Mouse (Mus musculus) layer of hippocampus, postnatal 36 days (tissue): ENCODE results near the gene Ttll11. TPM values are rescaled to one million over a fixed set of nuclear protein-coding genes. Genes with fewer than 3 reads are reported as not detected.

Experiments used
- DNase-seq, 2 experiments: peaks; one replicate each; pipeline ENCODE4 v3.0.0; 2022
- total RNA-seq, 2 experiments: library from RNA; stranded (reverse); gene quantifications; 2 replicates each; pipeline ENCODE4 v1.2.3; 2021

The Ttll11 gene
- total RNA-seq, 2 experiments from 2014 or later = 36.1 to 42.9 TPM

DNA sequence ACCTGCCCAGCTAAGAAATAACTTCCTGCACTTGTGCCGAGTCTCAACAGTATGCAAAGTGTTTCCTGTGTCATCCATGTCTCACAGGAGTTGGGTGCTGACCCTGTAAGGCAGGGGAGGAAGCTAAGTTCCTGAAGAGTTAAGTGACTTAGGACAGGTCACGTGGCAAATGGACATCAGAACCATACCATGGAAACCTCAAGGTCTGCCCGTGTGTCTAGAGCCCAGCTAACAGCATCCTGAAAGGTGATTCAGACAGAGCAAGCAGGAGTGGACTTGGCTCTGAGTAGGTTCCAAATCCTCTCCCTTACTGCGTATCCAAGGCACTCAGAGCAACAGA lies 80.6 kb downstream of the Ttll11 start:
- no peak for DNase-seq

DNA sequence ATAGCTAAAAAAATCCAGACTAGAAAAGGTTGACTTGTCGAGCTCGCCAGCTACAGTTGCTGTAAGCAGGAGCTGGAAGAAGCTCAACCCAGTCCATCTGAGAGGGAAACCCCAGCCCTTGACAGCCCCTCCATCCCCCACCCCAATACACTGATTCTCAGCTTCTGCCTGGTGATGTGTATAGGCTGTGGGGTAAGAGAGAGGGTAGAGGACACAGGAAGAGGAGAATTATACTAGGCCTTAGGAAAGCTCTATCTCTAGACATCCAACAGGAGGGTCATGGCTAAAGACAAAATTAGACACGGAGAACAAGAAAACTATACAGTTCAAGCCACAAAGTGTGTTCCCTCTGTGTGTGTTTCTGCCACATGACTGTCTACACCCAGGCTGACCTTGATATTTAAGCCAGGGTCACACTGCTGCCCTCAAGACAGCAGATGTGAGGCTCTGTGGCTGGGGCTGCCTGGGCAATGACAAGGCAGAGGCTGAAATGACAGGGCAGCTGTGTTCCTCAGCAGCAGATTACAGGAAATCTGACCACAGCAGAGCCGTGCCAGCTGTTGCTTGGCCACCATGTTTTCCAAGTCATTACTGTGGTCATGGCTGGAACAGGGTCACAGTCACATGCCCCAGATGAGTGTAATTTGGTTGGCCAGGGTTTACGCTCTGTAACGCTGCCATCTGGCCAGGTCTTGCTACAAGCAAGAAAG lies 81.1 kb downstream of the Ttll11 start:
- DNase-seq = no peak

DNA sequence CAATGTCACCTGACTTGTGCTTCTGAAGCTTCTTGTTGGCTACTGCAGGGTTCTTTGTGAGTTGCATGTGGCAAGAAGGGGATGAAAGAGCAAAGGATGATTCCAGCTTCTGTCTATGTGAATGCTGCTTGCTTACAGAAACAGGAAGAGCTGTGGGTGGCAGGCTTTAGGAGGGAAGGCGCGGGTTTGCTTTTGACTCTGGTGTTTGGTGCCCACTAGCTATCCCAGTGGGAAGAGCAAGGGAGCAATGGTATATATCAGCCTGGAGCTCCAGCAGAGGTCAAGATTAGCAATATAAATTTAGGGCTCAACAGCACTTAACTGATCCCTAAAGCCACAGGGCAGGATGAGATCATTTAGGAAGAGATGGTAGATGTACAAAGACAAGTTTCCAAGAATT lies 82.6 kb downstream of the Ttll11 start:
- no peak for DNase-seq

DNA sequence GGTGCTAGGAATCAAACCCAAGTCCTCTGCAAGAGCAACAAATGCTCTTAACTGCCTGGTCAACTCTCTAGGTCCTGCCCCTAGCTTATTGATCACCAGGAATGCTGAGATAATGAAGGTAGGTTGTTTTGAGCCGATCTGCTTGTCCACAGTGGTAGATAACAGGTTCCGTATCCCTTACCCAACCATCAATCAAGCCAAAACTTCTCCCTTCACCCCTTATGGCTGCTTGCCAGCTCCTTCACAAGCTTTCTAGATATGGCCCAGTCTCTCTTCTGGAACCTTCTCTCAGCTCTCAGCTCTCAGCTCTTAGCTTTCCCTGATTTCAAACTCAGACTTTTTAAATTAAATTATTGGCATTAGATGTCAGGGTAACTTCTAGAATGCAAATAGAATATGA lies 85.2 kb downstream of the Ttll11 start:
- no peak for DNase-seq

DNA sequence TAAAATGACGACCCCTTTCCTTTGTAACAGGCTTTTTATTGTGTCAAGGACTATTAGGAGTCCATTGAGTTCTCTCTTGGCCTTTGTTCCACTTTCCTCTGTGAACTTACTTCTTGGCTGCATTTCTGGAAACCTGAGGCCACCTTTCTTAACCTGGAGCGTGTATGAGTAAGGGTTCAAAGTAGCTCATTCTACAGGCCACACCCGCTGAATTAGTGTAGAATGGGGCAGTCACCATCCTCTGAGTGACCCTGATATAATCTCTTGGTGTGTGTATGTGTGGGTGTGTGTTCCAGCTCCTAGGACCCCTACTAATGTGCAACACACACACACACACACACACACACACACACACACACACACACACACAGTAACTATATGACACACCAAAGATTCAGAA lies 89.1 kb downstream of the Ttll11 start:
- DNase-seq = no peak

DNA sequence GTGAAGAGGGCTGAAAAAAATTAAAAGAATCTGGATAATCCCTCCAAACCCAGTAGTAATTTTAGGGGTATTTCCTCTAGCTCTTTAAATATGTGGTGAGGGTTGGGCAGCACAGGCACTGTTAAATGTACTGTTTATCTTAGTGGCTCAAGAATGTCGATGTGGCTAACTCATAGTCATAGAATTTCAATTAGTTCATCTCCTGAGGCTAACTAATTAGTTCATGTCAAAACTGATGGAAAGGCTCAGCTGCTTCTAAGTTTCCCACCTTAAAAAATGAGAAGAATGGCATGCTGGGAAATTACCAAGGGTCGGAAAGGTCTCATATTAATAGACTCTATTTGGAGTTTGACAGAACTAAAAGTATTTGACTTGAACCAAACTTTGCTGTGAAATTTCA lies 89.9 kb downstream of the Ttll11 start:
- DNase-seq = no peak

DNA sequence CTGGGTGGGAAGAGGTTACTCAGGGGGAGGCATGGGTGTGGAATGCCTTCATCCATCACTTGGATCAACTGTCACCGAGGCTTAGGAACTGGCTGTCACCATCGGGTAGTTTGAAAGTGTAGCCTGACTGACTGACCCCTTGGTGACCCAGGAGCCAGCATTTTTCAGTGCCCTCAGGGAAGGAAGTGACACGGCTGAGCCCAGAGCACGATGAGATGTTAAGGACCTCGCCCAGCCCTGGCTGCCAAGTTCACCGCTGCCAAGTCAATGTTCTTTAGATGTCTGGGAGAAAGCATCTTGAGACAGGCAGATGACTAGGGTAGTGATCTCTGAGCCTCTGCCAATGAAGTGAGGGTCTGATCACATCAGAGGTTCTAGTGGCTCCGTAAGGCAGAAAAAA lies 95.4 kb downstream of the Ttll11 start:
- no peak for DNase-seq

DNA sequence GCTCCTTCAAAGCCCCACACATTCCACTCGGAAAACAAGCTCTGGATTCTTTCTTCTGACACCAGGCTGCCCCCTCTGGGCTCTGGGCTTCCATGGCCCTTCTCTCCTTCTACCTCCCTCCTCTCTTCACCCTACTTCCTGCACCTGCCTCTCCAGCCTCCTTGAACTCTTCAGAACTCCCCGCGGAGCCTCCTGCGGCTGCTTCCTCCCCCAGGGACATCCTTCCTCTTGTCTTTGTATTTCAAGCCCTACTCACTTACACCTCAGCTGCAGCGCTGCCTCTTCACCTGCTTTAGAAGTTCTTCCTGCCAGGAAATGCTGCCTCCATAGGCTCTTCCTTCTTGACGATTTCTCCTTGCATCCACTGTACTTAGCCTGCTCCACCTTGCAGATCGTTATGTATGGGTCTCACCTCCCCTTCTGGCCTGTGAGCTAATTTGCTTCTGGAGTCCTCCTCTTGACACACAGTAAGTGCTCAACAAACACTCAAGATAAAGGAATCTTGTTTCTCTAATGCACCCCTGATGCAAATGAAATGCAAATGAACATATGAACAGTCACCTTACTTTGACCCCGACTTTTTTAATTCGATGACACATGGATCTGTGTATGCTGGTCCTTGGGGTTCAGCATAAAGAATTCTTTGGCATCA lies 97.3 kb downstream of the Ttll11 start:
- DNase-seq = no peak

DNA sequence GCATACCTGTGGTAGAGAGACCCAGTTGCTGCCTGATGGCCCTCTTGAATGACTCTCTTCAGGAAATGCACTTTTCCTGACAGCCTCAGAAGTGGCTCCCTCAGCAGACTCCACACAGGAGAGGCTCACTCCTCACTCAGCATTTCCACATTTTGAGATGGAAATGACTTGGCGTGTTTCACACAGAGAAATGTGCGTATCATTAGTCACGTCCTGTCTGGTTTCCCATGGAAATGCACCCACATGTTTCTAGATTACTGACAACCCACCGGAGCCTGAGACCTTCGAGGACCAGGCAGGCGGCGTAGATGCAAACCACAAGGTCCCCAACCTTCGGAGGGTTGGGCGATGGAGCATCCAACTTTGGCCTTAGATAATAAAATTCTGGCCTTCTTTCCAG lies 97.8 kb downstream of the Ttll11 start:
- DNase-seq = no peak

DNA sequence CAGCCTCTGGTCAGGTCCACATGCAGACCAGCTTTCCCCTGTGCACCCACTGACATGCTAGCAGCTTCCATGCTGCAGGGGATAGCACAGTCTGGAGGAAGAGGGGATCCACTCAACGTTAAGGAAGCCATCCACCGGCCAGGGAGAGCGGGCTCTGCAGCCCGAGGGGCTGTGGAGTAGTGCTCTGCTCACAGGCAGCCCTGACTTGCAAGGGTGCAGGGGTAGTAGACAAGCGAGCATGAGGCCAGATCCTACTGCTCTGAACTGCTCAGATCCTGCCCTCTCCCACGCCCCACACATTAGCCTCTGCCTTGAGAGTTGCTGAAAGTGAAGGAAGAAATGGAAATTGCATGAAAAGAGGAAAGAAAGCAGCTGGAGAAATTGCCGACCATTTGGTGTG lies 99.4 kb downstream of the Ttll11 start:
- no peak for DNase-seq

DNA sequence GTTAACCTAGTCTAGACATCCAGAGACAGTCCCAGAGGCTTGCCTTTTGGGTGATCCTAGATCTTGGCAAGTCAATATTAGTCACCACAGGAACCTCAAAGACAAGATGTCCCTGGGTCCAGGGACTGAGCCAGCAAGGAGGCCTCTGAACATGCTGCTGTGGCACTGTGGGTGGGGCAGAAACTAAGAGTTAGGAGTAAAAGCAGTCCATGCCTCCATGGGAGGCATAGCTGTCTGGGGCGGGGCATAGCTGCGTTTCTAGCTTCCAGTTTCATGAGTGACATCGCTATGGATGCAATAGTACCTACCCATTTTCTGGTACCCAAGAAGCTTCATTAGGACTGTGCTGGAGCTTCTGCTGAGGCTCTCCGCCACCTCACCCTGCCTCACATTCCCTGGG lies 99.8 kb downstream of the Ttll11 start:
- DNase-seq = no peak

DNA sequence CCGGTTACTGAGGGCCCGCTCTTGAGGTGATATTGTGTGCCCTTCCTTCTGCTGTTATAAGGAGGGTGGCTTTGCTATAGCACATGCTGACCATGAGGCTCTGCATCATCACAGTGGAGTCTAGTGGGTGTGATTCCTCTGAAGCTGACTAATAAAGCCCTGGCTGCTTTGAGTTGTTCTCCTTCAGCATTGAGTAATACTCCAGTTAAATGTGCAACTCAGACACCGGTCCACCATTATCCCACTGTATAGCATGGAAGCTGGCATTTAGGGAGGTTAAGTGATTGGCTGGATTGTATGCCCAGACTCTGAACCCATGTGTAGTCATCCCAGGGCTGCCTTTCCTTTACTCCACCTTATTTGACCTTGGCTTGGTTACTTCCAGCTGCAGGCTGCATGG lies 101.2 kb downstream of the Ttll11 start:
- DNase-seq = no peak

DNA sequence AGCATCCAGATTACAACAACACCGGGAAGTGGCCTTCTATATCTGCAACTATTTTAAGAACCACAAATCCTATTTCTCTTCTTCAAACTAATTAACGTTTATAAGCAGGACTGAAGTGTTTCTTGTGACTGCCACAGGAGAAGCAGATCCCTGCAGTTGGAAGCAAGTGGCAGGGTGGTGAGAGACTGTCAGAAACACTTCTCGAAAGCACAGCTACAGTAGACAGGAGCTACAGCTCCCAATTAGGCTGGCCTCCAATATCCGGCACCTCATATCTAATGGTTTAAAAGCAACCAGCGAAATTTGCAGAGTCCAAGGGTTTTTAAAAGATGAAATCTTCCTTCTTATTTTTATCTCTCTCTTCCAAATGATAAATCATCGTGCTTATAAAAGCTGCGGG lies 104.1 kb downstream of the Ttll11 start:
- no peak for DNase-seq

DNA sequence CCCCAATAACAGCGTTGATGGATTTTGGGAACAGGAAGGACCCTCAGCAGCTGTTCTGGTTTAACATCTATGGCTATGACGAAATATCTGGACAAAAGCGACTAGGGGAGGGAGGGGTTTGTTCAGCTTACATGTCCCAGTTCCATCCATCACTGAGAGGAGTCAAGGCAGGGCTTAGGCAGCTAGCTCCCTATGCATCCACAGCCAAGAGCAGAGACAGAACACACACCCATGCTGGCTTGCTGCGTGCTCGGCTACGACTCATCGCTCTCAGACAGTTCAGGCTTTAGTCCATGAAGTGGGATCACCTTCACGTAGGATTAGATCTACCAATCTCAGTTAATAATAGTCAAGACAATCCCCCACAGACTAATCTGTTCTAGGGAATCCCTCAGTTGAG lies 105.3 kb downstream of the Ttll11 start:
- no peak for DNase-seq

DNA sequence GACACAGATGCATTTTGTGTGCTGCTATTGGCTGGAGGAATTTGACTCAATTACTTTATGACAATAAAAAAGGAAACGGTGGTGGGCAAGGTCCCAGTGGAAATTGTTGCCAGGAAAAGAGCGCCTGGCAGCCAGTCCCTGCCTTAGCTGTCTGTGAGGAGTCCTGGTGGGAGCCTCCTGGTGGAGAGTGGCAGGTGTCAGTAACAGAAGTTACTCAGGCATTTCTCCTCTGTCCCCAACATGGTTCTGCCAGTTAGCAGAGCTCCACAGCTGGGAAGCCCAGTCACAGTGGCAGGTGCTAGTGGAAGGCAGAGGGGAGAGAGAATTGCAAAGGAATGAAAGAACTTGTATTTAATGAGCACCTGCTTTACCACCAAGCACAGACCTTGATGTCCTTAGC lies 110.5 kb downstream of the Ttll11 start:
- DNase-seq = peak in 1 of 2 experiments; percentile 25

DNA sequence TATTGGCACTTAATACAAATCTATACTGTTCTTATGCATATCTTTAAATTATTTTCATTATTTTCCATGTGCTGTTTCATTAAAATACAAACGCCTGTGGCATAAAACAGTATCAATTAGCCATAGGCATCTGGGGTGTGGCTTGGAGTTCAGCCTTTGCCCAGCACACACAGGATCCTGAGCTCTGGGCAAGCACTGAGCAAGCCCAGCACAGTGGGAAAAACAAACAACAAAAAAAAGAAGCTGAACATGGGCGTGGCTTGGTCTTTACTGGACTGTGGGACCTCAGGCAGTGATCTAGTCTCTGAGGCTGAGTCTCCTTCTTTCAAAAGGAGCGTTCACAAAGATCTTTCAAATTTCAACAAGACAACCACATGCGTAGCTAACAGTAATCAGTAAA lies 116.4 kb downstream of the Ttll11 start:
- no peak for DNase-seq

DNA sequence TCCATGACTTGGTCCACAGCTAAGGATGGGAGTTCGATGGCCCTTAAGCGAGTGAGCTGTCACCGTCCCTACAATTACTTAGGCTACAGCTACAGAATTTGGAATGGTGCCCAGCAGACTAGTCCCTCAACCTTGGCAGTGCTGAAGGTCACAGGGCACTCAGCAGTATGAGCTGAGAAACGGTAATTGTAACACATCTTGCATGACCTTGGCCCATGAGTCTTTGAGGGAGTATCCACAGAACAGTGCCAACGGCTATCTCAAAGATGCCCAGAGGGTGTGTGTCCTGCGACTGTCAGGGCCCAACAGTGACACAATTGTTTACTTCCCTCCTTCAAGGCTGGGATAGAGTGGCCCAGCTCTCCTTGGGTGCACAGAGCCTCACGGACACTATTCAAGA lies 118.5 kb downstream of the Ttll11 start:
- no peak for DNase-seq

DNA sequence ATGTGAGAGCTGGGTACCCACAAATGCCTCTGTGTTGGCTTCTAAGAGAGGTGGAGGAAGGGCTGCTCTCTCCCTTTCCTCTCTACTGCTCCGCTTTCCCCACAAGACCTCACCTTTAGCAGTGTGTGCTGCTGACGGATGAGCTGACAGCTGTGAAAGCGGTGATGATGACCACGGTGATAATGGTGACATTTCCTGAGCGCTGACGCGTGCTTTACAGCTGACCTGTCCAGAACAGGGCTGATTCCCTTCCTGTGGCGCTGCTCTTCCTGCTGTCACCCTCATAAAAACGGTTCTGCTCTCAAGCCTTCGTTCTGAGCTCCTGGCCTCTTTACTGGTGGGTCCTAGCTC lies 119.3 kb downstream of the Ttll11 start:
- no peak for DNase-seq

DNA sequence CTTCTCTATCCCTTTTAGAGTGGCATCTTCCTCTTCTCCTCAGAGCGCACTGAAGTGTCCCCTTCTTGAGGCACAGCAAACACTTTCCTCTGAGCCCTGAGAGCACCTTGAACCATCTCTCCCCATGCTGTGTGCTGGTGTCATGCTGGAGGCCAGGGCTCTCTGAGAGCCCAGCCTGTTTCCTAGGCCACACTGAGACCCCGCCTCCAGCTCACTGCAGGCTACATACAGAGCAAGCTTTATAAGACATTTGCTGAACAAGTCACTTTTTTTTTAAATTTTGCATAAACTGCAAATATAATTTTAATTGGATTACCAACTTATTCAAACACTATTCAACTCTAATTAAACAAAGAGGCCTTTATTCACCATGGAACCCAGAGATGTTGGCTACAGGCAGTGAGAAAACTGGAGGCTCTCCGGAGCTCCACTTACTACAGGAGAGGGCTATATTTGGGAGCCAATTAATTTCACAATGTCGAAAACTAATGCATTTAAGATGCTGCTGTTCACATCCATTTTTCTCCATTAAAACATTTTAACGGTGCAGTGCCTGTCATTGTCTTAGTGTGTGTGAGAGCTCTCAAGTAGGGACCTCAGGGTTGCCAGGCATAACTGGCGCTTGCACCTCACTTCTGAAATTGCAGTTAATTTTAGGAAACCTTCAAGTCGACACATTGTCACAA lies 119.9 kb downstream of the Ttll11 start:
- DNase-seq = no peak

DNA sequence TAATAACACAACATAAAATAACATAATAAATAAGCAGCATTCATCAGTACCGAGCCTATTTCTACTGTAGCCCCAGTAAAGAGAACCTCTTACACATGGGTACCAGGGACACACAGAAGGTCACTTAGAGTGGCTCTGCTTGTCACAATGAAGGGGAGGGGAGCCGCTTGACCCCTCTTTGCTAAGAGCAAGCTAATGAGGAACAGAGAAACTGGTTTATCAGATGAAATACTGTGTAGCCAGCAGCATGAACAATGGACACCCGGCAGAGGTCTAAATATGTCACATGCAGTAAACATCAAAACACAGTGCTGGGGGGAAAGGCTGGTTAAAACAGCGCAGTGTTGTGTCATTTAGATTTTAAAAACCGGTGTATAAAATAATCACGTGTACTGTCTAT lies 121.4 kb downstream of the Ttll11 start:
- no peak for DNase-seq

DNA sequence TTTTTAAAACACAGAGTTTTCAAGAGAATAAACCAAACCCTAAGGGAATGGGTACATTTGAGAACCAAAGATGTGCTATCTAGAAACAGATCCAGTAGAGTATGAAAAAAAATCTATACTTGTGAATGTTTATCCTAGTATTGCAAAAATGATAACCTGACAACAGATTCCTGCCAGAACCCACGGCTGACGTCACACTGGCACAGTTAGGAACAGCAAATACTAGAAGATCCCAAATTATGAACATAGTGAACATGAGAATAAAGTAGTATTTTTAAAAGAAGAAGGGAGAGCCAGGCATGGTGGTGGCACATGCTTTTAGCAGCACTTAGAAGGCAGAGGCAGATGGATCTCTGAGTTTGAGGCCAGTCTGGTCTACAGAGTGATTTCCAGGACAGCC lies 122.8 kb downstream of the Ttll11 start:
- DNase-seq = peak in 1 of 2 experiments; percentile 26

DNA sequence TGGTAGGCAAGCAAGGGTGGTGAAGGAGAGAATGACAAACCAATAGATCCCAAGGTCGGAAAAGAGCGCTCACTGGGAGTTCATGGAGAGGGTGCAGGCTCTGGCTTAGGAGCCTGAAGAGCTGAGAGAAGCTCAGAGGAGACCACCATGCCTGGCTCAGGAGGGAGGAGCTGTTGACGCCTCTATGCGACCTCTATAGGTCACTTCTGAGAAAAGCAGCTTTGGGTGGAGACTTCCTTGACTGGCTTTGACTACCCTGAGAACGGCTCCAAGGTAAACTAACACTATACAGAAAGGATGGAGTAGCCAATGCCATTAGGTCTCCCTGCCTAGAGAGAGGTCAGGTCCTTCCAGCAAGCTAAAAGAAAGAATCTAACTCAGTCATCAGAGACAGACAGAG lies 124.8 kb downstream of the Ttll11 start:
- DNase-seq = no peak

DNA sequence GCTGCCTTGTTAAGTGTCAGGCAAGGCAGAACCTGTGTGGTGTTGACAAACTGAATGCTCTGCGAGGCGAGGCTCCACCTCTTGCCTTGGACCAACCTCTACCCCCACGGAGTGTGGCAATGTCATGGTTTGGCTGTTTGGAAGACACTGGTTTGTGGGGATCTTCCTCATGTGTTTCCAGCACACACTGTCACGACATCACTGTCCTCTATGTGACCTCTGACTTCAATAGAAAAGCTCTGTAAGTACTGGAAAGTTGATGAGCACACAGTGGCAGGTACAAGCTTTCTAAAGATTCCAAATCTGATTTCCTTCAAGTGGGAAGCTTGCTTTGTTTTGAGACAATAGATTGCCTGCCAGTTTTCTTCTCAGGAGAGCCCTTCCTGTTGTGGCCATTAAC lies 126.7 kb downstream of the Ttll11 start:
- no peak for DNase-seq

DNA sequence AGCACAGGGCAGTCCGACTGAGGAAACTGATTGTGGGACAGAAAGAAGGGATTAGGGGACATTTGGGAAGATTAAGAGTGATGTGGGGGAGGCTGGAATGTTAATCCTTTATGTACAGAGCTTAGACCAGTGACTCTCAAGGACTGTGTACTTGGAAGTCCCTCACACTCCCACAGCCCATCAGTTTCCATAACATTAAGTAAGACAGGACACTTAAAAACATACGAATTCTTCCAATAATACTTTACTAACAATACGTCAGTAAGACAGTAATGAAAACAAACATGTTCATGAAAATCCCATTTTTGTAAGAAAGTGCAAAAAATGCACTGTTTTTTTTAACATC lies 127.6 kb downstream of the Ttll11 start:
- no peak for DNase-seq
